Mouse (Mus musculus): ENCODE results near the gene Notch2.

GRCm38 (mm10) chr3:98085812-98086268 lies 72.5 kb downstream of the Notch2 start:
- TF ChIP-seq POLR2A (IDR thresholded peaks at IDR 0.05; ENCODE audit: low read depth, low read length) (no peak), CTCF (IDR thresholded peaks at IDR 0.05; ENCODE audit: borderline replicate concordance, insufficient read depth, low read length) (no peak)
